Mouse (Mus musculus) central nervous system, embryonic 14 days (tissue): Measurements from ENCODE around the gene Olfr809. TPM values are rescaled to one million over a fixed set of nuclear protein-coding genes. Genes with fewer than 3 reads are reported as not detected.

Experiments used
- polyA plus RNA-seq: library from polyadenylated mRNA; depleted of rRNA; stranded (reverse); fragments of >200 nt; gene quantifications from 2 replicates; pipeline ENCODE4 v1.2.3, GENCODE M21; 2012; rRNA removed

The Olfr809 gene
- not detected in 2 replicates for polyA plus RNA-seq

GRCm38 (mm10) chr10:129774338-129774737 lies at the start of gene Olfr809:
TSS of gene Olfr809 (plus strand) at chr10:129774638.

GRCm38 (mm10) chr10:129729275-129729674 lies 45.2 kb upstream of the Olfr809 start, which contains the start of gene Olfr805:
TSS of gene Olfr805 (minus strand) at chr10:129729375.

DNA sequence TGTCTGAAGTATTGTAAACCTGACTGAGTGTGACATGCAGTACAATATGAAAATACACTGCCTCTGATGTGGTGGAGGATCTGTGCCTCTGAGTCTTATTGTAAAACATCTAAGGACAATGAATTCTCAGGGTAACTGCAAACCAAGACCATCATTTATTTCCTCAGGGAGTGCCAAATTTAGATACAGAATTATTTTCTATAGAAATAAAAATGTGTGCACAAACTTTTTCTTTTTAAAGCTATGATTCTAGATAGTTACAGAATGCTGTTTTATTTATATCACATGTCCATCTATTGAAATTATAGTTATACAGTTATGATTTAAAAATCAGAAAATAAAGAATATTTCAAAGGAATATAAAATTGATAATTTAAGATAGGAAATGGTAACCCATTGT lies 32.6 kb upstream of the Olfr809 start, which contains the start of gene Olfr806:
Gene Olfr806 (minus strand): TSS at position 101 of the 400 bp plus-strand sequence.

DNA sequence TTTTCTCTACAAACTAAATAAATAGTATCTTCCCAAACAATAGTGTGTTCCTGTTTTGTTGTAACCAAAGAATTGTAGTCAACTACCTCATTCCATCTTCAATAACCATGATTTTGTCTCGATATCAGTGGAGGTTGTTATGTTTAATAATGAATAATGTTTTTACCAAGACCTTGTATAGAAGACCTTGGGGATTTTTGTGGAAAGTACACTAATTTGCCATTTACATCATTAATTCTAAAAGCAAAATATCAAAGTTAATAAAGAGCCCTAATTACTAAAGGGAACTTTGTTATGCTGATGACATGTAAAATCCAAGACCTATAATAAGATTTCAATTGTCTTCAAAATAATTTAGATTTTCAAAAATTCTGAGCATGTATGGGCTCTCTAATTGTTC lies 16.7 kb upstream of the Olfr809 start, which contains the start of gene Olfr807:
Gene Olfr807 (minus strand): TSS at position 101 of the 400 bp plus-strand sequence.

DNA sequence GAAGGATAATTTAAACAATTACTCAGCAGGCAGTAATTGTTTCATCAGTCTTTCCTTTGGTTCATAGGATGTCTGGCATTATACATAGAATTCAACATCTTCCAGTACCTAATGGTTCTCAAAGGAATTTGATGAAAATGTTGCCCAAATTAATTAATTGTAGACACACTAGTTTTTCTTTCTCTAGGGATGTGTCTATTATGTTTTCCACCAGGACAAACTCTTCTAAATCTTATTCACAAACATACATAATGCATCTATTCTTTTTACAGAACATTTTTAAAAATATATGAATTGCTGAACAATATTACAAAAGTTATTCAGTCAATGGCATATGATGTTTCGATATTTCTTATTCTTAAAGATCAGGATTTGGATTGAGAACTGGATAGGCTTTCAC lies 9.3 kb upstream of the Olfr809 start, which contains the start of gene Olfr808:
Gene Olfr808 (plus strand): TSS at position 301 of the 400 bp plus-strand sequence.

DNA sequence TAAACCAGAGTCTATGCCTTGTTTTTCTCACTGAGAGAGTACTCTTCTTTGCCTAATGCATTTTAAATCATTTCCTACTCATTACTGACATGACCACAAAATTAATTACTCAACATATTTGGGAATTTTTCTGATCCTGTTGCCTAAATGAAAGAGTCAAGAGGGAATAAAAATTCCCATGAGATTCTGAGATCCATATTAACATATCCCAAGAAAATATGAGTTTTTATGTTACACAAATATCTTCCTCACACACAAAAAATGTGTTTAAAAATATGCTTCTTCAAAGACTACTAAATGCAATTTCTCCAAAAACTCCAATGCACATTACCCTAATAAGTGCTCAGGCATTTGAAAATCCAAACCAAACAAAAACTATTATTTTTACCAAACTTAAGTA lies 20.4 kb downstream of the Olfr809 start, which contains the start of gene Olfr810:
Gene Olfr810 (minus strand): TSS at position 101 of the 400 bp plus-strand sequence.

DNA sequence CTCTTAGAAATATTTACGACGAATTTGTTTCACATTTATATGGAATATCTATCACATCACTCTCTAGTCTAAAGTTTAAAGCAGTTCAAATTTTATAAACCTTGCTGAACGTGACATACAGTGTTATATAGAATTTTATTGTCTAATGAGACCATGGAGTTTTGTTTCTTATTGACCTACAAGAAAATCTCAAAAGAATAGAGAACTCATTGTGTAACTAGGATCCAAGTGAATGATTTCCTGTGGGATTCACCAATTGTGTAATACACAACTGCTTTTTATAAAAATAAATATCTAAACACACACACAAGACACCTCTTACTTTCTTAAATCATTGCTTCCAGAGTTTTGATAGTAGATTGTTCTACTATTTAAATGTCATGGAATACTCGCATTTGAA lies 29.9 kb downstream of the Olfr809 start, which contains the start of gene Olfr811:
Gene Olfr811 (minus strand): TSS at position 101 of the 400 bp plus-strand sequence.

Other genes with a start within 250 kb of the Olfr809 start
- gene Olfr792, start 235.5 kb upstream of the Olfr809 start, polyA plus RNA-seq: not detected in 2 replicates
- gene Olfr794, start 207.0 kb upstream of the Olfr809 start, polyA plus RNA-seq: not detected in 2 replicates
- gene Olfr796, start 162.1 kb upstream of the Olfr809 start, polyA plus RNA-seq: not detected in 2 replicates
- not detected in 2 replicates for gene Olfr798, start 146.7 kb upstream of the Olfr809 start, polyA plus RNA-seq
- not detected in 2 replicates for gene Olfr799, start 137.2 kb upstream of the Olfr809 start, polyA plus RNA-seq
- gene Olfr800, start 116.9 kb upstream of the Olfr809 start, polyA plus RNA-seq: not detected in 2 replicates
- not detected in 2 replicates for gene Olfr801, start 100.8 kb upstream of the Olfr809 start, polyA plus RNA-seq
- gene Olfr802, start 86.5 kb upstream of the Olfr809 start, polyA plus RNA-seq: not detected in 2 replicates
- gene Olfr803, start 80.4 kb upstream of the Olfr809 start, polyA plus RNA-seq: not detected in 2 replicates
- not detected in 2 replicates for gene Olfr804, start 71.4 kb upstream of the Olfr809 start, polyA plus RNA-seq
- gene Olfr805, start 45.3 kb upstream of the Olfr809 start, polyA plus RNA-seq: not detected in 2 replicates
- not detected in 2 replicates for gene Olfr806, start 32.7 kb upstream of the Olfr809 start, polyA plus RNA-seq
- gene Olfr807, start 16.8 kb upstream of the Olfr809 start, polyA plus RNA-seq: not detected in 2 replicates
- not detected in 2 replicates for gene Olfr808, start 9.2 kb upstream of the Olfr809 start, polyA plus RNA-seq
- not detected in 2 replicates for gene Olfr810, start 20.3 kb downstream of the Olfr809 start, polyA plus RNA-seq
- gene Olfr811, start 29.8 kb downstream of the Olfr809 start, polyA plus RNA-seq: not detected in 2 replicates
- not detected in 2 replicates for gene Olfr812, start 71.5 kb downstream of the Olfr809 start, polyA plus RNA-seq
- not detected in 2 replicates for gene Olfr813, start 80.7 kb downstream of the Olfr809 start, polyA plus RNA-seq
- not detected in 2 replicates for gene Olfr814, start 105.2 kb downstream of the Olfr809 start, polyA plus RNA-seq
- gene Olfr815, start 131.2 kb downstream of the Olfr809 start, polyA plus RNA-seq: not detected in 2 replicates
- gene Olfr816, start 141.0 kb downstream of the Olfr809 start, polyA plus RNA-seq: not detected in 2 replicates
- not detected in 2 replicates for gene Olfr818, start 174.5 kb downstream of the Olfr809 start, polyA plus RNA-seq
- not detected in 2 replicates for gene Olfr819, start 192.6 kb downstream of the Olfr809 start, polyA plus RNA-seq
- gene Olfr247, start 201.5 kb downstream of the Olfr809 start, polyA plus RNA-seq: not detected in 2 replicates
- not detected in 2 replicates for gene Gm10310, start 210.4 kb downstream of the Olfr809 start, polyA plus RNA-seq
- gene Olfr820, start 238.0 kb downstream of the Olfr809 start, polyA plus RNA-seq: not detected in 2 replicates